Mouse (Mus musculus) testis, postnatal 10 days (tissue): Measurements from ENCODE around the gene Slc39a13.
"Not testable (repeated sequence)": the region's sequence is repeated elsewhere in the genome, so short reads cannot be mapped to it uniquely, and the experiment has no call there.

Experiments
- DNase-seq: peaks from one replicate; pipeline ENCODE4 v3.0.0; 2021; ENCODE audit warnings: low spot score

Slc39a13 gene

GRCm38 (mm10) chr2:91070076-91070800 is at the start of gene Slc39a13:
Gene Slc39a13 (minus strand): TSS chr2:91070417.
- DNase-seq, result peak; percentile 97

GRCm38 (mm10) chr2:91119551-91119950 is 49.3 kb upstream of the Slc39a13 start:
- DNase-seq, result no peak

GRCm38 (mm10) chr2:91119061-91119460 is 48.8 kb upstream of the Slc39a13 start:
- DNase-seq, result no peak

GRCm38 (mm10) chr2:91118647-91119046 is 48.4 kb upstream of the Slc39a13 start:
- no peak for DNase-seq

- no peak for DNase-seq
Measured at GRCm38 (mm10) chr2:91117585-91118275, 47.5 kb upstream of the Slc39a13 start, which contains the start of gene Mybpc3. Gene Mybpc3 (plus strand): TSS chr2:91118144.

- no peak for DNase-seq
Measured at GRCm38 (mm10) chr2:91116842-91117241, 46.6 kb upstream of the Slc39a13 start.

- DNase-seq, result no peak
Measured at GRCm38 (mm10) chr2:91115578-91115970, 45.4 kb upstream of the Slc39a13 start.

GRCm38 (mm10) chr2:91114781-91115577 is 44.8 kb upstream of the Slc39a13 start:
- DNase-seq, result peak; percentile 99

- DNase-seq, result no peak
Measured at GRCm38 (mm10) chr2:91113852-91114251, 43.6 kb upstream of the Slc39a13 start.

- DNase-seq, result no peak
Measured at GRCm38 (mm10) chr2:91113334-91113733, 43.1 kb upstream of the Slc39a13 start.

- DNase-seq, result no peak
Measured at GRCm38 (mm10) chr2:91112491-91112890, 42.3 kb upstream of the Slc39a13 start.

- not testable (repeated sequence) for DNase-seq
Measured at GRCm38 (mm10) chr2:91111832-91112231, 41.6 kb upstream of the Slc39a13 start.

- DNase-seq, result no peak
Measured at GRCm38 (mm10) chr2:91110429-91110828, 40.2 kb upstream of the Slc39a13 start.

- DNase-seq, result no peak
Measured at GRCm38 (mm10) chr2:91109807-91110385, 39.7 kb upstream of the Slc39a13 start.

- DNase-seq, result no peak
Measured at GRCm38 (mm10) chr2:91109241-91109640, 39.0 kb upstream of the Slc39a13 start.

GRCm38 (mm10) chr2:91108156-91108555 is 37.9 kb upstream of the Slc39a13 start:
- no peak for DNase-seq

- peak; percentile 97 for DNase-seq
Measured at GRCm38 (mm10) chr2:91101124-91101740, 31.0 kb upstream of the Slc39a13 start.

GRCm38 (mm10) chr2:91098156-91098555 is 27.9 kb upstream of the Slc39a13 start:
- DNase-seq, result no peak

GRCm38 (mm10) chr2:91097015-91097414 is 26.8 kb upstream of the Slc39a13 start:
- DNase-seq, result no peak

GRCm38 (mm10) chr2:91096524-91096923 is 26.3 kb upstream of the Slc39a13 start:
- DNase-seq, result no peak

- DNase-seq, result no peak
Measured at GRCm38 (mm10) chr2:91090827-91091226, 20.6 kb upstream of the Slc39a13 start.

GRCm38 (mm10) chr2:91090208-91090607 is 20.0 kb upstream of the Slc39a13 start:
- DNase-seq, result peak; percentile 72
